Mouse (Mus musculus): ENCODE data around the gene Tbc1d4.
"Not testable (repeated sequence)": the region's sequence is repeated elsewhere in the genome, so short reads cannot be mapped to it uniquely, and the experiment has no call there.

Tbc1d4 gene

DNA sequence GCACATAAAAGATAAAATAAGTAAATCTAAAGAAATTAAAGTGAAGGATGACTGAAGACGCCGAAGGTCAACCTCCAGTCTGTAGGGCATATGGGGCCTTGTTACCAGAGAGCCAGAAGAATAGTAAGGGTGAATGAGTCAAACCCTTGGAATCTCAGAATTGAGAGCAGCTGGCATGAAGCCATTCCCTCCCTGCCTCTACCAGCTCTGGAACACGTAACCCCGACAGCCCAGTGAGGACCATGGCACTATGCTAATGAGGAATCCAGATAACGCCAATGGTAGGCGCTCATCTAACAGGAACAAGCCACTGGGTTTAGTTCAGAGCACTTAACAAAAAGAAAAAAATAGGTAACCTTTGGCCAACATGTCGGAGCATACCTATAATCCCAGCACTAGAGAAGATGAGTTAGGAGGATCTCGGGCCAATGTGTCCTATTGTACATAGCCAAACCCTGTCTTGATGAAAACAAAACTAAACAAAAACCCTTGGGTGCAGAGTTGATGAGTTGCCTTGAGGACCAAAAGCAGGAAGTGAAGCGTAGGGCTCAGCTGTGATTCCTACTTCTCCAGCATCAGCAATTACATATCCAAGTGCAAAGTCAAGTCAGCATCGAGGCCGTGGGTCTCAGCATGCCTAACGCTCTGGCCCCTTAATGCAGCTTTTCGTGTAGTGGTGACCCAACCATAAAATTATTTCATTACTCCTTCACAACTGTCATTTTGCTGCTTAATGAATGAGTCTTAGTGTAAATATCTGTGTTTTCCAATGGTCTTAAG is 13.5 kb downstream of the Tbc1d4 start:
- no peak for DNase-seq (ENCODE audit: low spot score in 2 of 2)

DNA sequence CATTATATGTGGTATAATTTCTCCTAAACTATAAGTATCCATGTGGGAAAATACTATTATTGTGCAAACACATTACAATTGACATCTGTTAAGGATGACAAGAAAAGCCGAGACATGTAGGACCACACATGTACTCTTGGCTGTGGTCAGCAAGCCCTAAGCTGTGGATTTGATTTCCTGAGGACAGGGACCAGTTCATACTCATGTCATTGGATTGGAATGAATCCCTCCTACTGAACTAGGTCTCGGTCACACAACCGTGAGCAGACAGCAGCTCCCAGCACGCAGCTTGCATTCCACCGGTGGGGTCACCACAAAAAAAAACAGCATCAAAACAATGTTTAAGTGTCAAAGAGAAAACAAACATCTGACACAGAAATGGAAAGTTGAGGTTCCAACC is 15.0 kb downstream of the Tbc1d4 start:
- no peak for DNase-seq (ENCODE audit: low spot score in 2 of 2)

DNA sequence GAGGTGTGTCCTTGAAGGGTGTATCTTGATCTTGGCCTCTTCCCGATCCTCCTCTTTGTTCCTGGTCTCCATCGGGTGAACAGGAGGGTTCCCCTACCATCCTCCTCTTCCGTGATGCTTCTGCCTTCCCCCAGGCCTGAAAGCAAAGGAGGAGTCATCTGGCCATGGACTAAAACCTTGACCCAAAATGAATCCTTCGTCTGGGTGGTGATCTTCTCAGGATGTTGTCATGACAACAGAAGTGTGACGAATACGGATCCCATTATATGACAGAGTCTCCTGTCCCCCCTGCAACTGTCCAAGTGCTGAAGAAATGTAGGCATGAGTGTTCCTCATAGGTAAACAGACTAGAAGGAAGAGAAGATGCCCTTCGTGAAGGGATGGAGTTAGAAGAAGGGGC is 15.7 kb downstream of the Tbc1d4 start:
- no peak for DNase-seq (ENCODE audit: low spot score in 2 of 2)

DNA sequence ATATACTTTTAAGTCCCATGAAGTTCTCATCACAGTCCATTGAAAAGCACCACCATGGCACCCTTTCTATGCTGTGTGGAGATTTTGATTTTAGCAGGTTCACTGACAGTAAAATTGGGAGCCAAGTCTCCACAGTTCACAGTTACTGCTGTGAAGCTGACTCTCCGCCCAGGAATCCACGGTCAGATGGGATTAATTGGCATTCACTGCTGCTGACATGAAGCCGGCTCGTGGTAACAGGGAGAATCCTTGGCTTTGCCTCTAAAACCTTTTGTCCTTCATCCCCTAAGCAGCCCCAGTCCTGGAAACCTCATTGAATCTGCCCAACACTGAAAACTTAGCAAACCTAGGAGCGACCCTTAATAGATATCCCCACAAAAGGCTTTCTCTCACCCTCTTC is 17.9 kb downstream of the Tbc1d4 start:
- DNase-seq (ENCODE audit: low spot score in 2 of 2), result no peak

DNA sequence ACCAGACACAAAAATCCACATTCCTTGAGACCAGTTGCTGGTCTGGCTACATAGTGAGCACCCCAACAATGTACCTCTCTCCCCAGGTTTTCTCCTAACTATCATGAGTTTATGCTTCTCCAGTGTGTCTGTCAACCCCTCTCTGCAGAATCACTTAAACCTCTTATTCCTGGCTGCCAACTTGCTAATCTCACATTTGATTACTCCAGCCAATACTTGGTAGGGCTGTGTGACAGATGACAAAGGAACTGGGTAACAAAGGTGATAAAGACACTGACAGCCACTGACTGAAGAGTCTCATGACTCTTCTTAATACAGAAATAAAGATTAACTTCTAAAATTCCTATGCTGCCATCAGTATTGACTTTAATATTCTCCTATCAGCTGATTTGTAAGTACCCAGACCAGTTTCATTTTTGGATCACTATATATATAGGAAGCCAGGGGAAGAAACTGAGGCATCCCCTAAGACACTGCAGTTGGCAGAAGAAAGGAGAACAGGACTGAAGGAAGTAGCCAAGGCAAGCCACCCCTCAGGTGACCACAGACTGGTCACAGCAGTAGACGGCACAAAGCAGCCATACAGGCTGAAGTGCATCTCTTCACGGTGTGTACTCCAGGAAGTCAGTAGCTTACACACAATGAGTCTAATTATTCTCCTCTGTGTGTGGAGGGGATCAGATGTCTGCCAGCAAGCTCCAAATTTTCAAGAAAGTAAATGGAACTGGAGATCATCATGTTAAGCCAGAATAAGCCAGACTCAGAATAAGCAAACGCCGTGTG is 20.6 kb downstream of the Tbc1d4 start:
- not testable (repeated sequence) for DNase-seq (ENCODE audit: low spot score in 2 of 2)

DNA sequence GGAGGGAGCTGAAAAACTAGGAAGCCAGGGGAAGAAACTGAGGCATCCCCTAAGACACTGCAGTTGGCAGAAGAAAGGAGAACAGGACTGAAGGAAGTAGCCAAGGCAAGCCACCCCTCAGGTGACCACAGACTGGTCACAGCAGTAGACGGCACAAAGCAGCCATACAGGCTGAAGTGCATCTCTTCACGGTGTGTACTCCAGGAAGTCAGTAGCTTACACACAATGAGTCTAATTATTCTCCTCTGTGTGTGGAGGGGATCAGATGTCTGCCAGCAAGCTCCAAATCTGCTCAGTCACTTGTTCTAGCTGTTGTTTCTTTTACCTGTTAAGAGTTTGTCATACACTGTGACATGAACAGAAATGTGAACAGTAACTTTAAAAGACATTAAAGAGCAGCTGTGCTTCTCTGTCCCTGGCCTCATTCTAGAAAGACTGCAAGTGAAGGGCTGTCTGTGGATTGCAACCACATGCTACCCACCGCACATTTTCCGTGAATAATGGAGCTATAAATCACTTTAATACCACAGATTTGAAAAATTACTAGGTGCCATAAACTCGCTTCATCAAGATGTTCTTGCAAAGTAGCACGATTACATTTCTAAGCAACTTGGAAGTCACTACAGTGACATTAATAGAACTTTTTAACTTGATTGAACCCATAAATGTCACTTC is 21.5 kb downstream of the Tbc1d4 start:
- not testable (repeated sequence) for DNase-seq (ENCODE audit: low spot score in 2 of 2)

DNA sequence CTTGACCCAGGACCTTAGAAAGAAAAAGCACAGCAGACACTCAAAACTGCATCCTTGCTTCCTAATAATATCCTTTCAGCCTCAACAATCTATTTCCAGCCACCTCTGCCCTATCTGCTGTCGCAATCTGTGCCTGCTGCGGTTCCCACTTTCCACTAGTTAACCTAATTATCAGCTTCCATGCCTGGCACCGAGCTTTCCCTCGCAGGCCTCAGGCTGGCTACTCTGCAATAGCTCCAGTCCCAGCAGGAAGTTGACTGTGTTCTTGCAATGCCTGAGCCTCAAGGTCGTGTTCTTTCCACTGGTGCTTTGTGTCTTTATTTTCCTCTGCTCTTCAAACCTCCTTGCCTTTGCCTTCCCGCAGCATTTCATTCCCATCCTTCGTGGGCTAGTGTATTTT is 22.9 kb downstream of the Tbc1d4 start:
- DNase-seq (ENCODE audit: low spot score in 2 of 2), result no peak

DNA sequence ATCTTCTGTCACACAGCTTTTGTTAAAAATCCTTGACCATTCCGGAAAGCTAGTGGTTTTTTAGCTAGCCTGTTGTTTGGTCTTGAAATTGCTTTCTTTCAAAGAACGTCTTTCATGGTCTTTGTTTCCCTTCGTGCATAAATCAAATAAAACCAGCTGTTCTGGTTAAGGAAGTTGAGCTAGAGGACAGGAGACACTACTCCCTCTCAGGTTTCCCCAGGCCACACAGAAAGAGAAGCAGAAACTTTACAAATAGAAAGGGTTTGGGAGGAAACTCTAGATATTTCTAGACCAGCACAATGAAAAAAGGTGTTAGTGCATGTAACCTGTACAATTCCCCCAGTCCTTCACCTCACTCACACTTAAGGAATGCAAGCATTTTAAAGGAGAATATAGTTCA is 33.3 kb downstream of the Tbc1d4 start:
- DNase-seq (ENCODE audit: low spot score in 2 of 2), result no peak

DNA sequence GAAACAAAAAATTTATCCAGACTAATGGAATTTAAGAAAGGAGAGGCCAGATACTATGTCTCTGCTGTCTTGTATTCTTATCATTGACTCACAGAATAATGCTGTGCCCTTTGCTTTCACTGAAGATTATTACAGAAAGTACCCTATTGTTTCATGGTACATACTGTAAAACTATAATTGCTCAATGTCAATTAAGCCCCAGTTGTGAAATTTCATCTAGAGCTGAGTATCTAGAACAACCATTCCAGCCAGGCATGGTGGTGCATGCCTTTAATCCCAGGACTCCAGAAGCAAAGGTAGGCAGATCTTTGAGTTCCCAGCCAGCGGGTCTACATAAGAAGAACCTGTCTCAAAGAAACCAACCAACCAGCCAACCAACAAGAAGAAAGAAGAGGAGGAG is 34.5 kb downstream of the Tbc1d4 start:
- no peak for DNase-seq (ENCODE audit: low spot score in 2 of 2)

DNA sequence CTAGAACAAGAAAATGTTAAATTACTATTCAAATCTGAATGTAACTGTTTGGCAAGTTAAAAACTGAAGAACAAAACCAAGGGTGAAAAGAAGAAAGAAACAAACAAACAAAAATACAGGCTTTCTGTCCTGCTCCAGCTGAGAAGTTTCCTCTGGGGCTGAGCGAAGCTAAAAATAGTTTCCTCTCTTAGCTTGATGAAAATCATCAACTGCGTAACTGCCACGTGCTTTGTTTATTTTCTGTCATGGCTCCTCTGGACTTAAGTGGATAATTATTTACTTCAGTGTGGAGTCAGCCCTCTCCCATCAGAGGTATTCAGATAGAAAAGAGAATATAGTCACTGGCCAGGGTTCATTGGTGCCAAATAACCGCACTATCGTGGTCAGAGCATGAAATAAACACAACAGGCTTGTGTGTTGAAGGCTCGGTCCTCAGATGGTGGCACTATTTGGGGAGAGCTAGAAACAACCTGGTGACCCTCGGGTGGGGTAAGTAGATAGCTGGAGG is 35.8 kb downstream of the Tbc1d4 start:
- DNase-seq (ENCODE audit: low spot score in 2 of 2), result no peak

DNA sequence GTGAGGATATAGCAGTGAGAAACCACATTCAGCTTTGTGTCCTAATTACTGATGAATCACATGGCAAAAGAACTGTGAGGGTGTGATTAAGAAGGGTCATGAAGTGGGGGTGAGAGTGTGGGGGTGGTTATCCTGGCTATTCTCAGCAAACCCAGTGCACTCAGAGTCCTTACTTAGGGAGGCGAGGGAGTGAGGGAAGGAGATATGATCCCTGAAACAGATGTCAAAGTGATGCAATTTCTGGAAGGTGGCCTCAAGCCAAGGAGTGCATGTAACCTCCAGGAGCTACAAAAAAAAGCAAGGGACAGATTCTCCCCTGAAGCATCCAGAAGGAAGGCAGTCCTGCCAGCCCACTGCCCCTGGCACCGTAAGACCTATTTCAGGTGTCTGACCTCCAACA is 40.2 kb downstream of the Tbc1d4 start:
- DNase-seq (ENCODE audit: low spot score in 2 of 2), result no peak

DNA sequence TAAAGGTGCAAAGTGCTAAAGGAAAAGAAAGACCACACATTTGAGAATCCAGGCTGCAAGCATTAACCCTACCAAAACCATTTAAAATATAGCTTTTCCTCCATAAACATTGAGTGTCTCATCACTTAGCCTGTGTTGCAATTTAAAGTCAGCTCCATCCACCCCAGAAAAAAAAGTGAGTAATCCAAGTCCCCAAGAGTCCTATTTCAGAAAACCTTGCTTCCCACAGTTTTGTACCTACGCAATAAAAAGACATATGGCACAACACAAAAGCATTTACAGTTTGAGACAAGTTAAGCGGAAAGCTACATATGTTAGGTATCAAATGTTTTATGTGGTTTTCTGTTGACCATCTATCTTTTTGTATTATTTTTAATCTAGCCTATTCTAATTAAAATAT is 42.3 kb downstream of the Tbc1d4 start:
- DNase-seq (ENCODE audit: low spot score in 2 of 2), result no peak

DNA sequence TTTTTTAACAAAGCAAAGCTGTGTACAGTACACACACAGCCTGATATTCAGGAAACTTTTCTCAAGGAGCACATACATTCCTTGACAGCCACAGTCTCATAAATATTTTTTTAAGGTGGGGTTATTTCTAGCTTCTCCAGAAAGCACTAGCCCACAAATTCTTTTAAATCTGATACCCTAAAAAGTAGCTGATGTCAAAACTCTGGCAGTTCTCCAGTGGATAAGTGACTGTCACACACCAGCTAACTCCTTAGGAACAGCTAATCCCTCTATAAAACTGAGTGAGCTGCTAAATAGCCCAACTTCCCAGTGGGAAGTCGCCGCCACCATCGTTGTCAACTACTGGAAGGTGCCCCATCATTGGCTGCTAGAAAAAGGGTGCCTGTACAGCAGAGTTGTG is 43.3 kb downstream of the Tbc1d4 start:
- DNase-seq (ENCODE audit: low spot score in 2 of 2), result no peak

DNA sequence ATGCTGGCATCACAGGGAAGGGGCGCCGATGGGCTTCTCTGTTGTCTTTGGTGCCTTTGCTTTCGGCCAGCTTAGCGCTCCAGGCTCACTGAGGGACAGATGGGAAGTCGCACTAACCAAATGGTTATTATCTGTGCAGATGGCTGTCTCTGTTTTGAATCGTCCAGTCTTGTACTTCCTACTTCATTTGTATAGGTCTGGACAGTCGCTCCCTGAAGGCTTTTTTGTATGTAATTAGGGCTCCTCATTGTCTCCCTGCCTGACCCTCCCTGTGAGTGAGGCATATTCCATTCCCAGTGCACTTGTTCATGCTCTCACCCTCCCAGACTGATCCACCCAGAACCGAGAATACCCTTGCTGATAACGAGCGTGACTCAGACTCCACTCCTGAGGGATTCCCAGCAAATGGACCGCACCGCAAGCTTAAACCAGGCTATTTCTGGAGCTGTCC is 47.7 kb downstream of the Tbc1d4 start:
- no peak for DNase-seq (ENCODE audit: low spot score in 2 of 2)

DNA sequence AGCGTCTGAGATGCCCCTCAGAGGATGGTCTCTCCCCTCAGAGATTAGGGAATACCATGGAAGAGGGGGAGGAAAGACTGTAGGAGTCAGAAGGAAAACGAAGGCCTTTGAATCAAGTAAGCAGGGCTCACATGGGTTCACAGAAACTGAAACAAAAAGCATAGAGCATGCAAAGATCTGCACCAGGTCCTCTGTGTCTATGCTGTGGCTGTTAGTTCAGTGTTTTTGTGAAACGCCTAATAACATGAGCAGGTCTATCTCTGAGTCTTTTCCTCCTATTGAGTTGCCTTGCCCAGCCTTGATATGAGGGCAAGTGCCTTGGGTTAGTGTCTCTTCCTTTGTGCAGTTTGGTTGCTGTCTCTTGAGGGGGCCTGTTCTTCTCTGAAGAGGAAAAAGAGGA is 49.5 kb downstream of the Tbc1d4 start:
- DNase-seq (ENCODE audit: low spot score in 2 of 2), result no peak

DNA sequence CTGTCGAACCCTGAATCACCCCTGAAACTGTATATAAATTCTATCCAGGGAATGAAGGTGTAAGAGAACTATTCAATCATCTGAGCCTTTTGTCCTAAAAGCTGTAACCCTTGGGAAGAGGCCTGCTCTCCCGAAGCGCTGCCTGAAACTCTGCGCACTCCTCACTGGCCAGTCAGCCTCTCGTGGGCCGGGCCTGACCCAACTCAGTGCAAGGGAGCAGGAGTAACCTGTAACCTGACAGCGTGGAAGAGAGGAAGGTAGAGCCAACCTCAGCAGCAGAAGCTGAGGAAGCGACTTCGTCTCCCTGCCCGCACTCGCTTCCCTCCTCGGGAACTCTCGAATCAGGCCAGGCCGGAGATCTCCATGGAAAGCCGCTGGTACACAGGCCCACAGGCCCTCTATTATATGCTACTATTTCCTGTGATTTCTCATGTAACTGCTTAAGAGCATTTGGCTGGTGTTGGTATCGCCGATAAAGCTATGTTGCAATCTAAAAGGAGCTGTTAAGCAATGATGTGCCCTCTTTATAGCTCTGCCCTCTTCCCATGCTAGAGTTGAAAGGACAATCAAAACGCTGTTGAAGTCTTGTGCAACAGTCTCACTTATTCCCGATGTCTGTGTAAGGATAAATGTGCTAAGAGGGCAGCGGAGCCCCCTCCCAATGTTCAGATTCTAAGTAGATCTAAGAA is 60.0 kb downstream of the Tbc1d4 start:
- DNase-seq (ENCODE audit: low spot score in 2 of 2), result no peak

DNA sequence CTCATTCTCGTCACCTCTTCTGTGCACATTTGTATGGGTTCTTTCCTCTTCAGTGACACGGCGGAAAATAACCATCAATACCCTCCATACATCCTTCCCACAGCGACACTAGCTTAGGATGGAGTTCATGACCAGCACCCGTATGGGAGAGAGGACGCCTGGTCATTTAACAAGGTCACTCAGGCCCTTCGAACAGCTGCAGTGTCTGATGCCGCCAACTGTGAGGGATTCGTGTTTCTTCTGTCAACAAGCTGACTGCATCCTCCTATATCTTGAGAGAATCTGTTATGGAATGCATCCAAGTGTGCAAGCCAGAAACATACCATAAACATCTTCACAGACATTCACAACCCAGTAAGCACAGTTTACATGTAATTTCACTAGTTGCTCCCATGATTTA is 67.1 kb downstream of the Tbc1d4 start:
- DNase-seq (ENCODE audit: low spot score in 2 of 2), result no peak

DNA sequence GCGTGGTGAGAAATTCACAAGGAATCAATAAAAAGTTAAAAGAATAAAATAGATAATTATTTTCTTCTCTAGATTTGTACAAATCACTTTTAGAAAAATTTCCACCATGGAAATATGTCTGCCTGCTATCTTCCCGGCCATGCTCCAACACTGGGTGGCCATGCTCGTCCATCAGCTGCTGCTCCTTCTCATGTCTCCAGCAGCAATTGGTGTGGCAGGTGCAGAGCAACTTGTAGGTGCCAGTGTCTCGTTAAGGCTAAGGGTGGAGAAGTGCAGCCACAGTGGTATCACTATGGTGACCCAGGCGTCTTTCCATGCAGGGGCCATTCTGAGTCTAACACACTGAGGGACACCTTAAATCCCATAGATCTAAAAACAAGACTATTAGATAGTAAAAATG is 67.8 kb downstream of the Tbc1d4 start:
- DNase-seq (ENCODE audit: low spot score in 2 of 2), result no peak

DNA sequence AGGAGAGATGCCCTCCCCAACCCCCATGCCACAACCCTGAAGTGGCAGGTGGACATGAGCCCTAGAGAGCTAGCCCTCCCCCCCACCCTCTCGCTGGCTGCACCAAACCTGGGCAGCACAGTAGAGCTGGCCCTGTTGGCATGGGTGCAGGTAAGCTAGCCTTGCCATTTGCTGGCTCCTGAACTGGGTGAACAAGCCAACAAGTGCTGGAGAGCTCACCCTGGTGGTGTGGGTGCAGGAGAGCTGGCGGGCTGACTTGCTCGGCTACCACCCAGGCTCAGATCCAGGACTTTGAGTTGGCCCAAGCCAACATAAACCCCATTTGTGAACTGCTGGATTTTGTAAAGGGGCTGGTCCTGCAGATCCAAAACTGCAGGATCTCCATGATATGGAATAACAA is 68.5 kb downstream of the Tbc1d4 start:
- no peak for DNase-seq (ENCODE audit: low spot score in 2 of 2)

DNA sequence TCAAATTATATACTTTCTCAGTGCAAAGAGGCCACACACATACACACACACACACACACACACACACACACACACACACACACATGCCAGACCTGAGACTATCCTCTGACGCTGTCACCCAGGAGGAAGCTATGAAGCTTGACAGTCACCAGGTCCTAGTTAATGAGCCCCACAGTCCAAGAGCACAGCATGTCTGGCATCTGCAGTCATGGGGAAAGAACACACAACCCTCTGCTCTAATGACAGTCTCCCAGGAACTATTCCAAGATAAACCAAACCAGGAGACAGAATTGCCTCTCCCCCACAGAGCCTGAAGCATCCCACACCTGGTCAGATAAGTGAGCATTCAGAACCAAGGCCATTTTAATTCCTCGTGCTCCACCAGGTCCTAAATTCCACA is 71.1 kb downstream of the Tbc1d4 start:
- DNase-seq (ENCODE audit: low spot score in 2 of 2), result no peak

DNA sequence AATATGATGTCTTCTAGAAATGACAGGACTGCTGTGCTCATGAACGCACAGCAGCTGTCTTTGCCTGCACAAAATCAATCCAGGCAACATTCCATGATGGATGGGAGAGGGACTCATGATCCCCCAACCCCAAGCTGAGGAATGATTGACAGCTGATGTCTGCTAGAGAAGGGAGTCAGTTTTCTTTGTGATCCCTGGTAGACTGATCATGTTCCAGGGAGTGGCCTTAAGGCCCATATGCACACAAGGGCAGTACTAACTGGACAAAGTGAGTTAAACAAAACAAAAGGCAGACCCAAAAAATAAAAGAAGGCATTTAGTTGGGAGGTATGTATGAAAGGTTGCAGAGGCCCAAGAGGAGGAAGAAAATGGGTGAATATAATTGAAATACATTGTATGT is 71.6 kb downstream of the Tbc1d4 start:
- no peak for DNase-seq (ENCODE audit: low spot score in 2 of 2)

DNA sequence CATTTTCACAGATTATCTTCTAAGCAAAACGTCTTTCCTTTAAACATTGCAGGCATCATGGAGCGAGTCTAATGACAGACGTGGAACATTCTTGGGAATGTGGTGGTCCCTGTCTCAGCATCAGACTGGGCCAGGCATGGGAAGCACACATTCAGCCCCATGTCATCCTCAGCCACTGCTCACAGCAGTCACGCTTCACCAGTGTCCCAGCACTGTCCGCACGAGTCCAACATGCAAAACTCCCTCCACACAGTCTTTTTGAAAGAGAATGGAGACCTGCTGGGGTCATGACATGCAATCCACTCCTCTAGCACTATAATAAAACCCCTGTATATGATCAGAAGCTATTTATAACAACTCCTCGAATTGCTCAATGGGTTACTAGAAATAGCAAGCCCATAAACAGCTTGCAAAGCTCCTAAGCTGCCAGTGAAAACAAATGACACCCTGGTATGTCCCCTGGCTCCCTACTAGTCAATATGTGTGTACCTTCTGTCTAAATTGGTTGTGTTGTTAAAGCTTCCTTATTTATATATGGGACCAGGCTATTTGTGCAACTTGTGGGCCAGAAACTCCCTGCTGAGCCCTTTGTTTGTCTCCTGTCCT is 76.8 kb downstream of the Tbc1d4 start:
- DNase-seq (ENCODE audit: low spot score in 2 of 2), result no peak
